Mouse (Mus musculus) R1 (cell line): ENCODE data around the gene Tspan1.
A peak's percentile ranks its signal among the peaks of the same experiment; 100 is the strongest.

Source experiments
- DNase-seq: peaks from one replicate; pipeline ENCODE4 v3.0.0-alpha.2; 2018; ENCODE audit warnings: low read depth, low spot score

Tspan1 gene

GRCm38 (mm10) chr4:116165708-116166407, 1.5 kb downstream of the Tspan1 start:
- no peak for DNase-seq

DNA sequence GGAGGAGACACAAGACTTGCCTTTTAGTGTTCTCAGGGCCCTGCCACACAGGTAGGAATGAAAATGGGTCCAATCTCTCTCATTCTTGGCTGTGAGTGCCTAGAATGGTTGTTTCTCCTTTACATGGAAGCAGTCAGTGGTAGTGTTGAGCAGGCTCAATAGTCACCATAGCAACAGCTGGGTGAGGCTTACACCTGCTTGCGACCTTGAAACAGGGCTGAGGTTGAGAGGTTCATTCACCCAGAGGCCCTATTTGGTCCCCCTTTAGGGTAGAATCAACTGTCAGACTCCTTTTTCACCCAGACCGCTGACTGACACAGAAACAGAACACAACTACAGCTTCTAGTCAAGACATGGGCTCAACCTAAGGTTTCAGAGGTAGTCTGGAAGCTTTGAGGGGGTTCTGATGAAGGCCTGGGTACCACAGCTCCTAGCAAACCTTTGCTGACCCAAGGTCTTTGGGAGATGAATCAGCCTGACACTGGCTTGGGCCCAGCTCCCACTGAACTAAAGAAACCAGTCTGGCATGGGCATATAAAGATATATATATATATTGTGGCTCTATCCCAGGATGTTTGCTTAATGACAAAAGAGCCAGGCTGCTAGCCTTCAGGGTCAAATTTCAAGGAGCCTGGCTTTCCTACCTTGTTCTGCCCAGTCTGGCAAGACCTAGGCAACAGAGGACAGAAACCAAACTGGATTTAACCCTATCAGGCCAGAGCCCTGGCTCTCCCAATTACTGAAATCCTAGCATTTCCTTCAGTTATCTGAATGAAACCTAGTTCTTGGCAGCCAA, 2.4 kb downstream of the Tspan1 start:
- peak; percentile 41 for DNase-seq

DNA sequence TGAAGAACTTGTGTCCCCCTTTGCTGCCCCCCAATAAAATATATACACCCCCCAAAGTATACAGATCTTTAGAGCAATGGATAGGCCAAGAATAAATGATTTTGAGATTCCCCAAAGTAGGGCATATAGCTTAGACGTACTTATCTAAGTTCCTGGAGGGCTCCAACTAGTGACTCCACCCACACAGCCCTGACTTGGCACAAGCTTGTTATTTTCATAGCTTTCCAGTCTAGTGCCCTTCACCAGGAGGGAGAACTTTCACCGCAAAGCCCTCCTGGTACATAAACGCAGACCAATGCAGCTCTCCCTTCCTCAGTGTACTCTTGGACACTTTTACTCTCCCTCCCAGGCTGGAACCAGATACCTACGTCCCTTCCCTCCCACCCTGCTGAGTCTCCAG, 5.3 kb downstream of the Tspan1 start:
- no peak for DNase-seq

DNA sequence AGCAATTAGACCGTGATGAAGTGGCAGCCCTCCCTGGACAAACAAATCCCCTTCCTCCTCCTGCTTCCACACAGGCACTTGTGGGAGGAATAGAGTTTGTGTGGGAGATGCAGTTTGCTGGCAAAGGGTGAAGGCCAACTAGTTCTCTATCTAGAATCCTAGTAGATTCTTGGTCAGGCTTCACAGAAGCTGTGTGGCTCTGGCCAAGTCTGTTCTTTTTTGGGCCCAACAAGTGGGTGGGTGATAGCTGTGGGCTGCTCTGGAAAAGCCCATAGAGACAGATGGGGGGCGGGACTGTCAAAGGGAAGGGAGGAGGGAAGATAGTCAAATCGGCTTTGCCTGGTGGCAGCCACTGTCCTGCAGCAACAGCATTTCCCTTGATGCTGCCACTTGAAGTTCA, 6.6 kb downstream of the Tspan1 start:
- DNase-seq, result no peak

DNA sequence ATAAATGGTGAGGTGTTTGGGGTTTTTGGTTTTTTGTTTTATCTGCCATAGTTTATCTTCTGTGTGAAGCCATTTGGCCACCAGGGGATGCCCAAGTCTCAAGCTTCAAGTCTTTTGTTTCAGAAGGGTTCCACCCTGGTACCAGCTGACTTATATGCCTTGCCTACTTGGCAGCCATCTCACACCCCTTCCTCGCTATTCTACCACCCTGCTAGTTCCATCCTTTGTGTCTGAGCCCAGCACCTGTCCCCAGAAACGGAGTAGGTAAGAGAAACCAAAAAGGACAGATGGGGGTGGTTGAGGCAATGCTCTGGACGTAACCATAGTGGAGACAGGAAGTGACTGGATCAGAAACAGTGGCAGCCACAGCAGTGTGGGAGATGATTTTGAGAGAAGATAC, 7.5 kb downstream of the Tspan1 start:
- peak; percentile 59 for DNase-seq

DNA sequence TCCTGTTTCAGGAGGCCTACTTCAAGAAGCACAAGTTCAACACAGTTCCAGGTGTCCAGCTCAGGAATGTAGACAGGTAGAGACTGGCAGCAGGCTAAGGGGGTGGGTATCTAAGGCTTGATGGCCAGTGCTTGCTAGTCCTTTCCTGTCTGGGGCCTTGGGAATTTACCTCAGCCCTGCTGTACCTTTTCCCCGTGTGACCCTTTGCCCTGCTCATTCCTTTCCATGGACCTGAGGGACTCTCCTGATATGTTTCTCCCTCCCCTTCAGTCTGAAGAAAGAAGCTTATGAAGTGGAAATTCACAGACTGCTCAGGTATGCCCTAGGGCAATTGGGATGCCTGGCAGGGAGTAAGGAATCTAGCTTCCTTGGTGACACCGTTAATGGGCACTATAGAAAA, 9.5 kb downstream of the Tspan1 start:
- no peak for DNase-seq

- DNase-seq, result no peak
Measured at GRCm38 (mm10) chr4:116152702-116153101, 14.7 kb downstream of the Tspan1 start.

DNA sequence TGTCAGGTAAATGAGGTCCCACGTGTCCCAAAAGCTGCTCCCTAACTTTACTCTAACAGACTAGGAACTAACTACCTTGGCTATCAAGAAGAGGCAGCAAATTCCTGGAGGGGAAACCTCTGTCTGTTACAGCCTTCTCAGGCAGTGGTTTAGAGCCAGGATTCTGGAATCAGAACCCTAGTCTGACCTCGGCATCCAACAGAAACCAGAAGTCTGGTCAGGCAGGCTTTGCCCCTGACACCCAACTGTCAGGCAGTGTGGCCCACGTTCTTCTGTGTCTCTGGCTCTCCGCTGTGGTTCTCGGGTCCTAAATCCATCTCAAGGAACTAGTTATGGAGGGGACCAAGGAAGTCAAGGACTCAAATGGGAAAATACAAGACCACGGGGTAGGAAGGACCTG, 16.2 kb downstream of the Tspan1 start, which contains the start of gene Lurap1:
TSS of gene Lurap1 (minus strand) at position 101 of the 400 bp plus-strand sequence.
- DNase-seq, result no peak

- DNase-seq, result no peak
Measured at GRCm38 (mm10) chr4:116150862-116151221, 16.6 kb downstream of the Tspan1 start.

GRCm38 (mm10) chr4:116150156-116150861, 17.1 kb downstream of the Tspan1 start:
- peak; percentile 63 for DNase-seq

GRCm38 (mm10) chr4:116149812-116150155, 17.6 kb downstream of the Tspan1 start:
- peak; percentile 44 for DNase-seq

- peak; percentile 60 for DNase-seq
Measured at GRCm38 (mm10) chr4:116143891-116144717, 23.3 kb downstream of the Tspan1 start.

DNA sequence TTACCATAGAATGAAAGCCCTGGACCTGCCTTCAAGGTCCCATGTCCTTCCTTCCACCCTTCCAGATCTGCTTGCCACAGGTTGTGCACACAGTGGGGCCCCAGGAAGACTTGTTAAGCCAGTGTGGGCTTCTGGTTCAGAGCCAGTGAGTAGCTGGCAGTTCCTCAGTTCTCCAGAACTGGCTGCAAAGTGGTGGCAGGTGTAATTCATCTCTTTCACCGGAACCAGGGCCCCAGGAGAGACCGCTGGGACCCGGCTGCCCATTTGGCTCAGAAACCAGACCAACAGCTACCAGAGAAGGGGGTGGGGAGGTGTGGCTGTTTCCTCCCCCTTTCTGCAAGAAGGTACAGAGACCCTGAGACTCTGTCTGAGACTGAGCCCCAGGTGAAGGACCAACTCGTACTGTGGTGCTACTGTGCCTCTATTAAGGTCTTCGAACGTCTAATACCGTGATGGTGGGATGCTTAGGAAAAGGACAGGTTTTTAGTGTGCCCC, 24.0 kb downstream of the Tspan1 start:
- peak; percentile 20 for DNase-seq

DNA sequence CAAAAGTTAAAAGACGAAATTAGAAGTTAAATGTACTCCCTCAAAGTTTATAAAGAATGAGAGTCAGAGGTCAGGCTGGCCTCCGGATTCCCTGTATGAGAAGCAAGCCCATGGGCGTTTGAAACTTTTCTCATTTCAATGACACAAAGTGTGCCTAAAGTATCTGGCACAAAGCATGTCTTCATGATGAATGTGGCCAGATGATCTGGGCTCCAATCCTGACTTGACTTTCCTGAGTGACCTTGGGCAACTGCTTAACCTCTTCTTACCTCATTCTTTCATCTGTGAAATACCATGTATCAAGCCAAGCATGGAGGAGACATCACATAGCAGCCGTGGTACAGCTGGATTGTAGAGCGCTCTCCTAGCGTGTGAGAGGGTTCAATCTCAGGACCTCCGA, 25.1 kb downstream of the Tspan1 start:
- peak; percentile 20 for DNase-seq

DNA sequence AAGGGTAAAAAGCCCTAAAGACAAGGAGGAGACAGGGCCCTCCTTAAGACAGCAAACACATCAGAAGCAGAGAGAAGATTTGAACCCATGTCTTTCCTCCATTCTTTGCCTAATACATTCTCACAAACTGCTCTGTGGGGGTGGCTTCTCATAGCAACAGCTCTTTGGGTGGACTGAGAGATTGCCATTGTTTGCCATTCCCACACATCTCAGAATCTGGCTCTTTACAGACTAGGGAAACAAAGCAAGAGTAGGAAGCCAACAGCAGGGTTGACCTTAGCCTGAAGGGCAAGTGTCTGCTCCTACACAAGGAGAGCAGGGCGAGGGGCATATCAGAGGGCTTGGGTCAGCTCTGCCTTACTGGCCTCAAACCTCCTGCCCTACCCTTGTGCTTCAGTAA, 25.7 kb downstream of the Tspan1 start:
- peak; percentile 82 for DNase-seq

DNA sequence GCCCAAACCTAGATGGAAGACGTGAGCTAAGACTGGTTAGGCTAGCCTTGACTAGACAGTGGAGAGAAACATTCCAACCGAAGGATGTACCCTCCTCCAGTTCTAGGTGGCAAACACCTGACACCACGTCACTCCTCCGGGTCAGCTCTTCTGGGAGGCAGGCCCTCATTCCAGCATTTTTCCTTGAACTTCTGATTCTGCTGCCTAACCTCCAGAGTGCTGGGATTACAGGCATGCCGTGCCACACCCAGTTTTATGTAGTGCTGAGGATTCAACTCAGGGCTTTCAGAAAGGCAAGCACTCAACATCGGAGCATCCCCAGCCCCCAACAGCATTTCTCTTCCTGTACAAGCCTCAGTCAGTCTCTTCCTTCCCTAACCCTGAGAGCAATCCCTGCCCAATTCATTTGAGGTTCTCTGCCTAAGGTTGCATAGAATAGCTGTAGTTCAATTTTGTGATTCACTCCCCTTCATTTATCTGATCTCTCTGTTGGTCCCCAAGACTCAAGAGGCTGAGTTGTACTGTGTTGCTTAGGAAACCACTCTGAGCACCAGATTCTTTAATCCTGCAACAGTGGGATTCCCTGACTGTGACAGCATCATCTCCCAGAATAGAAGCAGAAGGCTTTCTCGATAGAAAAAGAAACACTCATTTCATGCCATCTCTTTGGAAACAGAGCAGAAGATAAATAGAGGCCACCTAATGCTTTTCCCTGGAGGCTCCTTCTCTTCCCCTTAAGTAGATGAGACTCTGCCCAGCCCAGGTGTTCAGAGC, 26.4 kb downstream of the Tspan1 start:
- DNase-seq, result peak; percentile 80

GRCm38 (mm10) chr4:116137421-116137996, 29.9 kb downstream of the Tspan1 start:
- peak; percentile 72 for DNase-seq

- peak; percentile 57 for DNase-seq
Measured at GRCm38 (mm10) chr4:116134990-116135389, 32.4 kb downstream of the Tspan1 start.

DNA sequence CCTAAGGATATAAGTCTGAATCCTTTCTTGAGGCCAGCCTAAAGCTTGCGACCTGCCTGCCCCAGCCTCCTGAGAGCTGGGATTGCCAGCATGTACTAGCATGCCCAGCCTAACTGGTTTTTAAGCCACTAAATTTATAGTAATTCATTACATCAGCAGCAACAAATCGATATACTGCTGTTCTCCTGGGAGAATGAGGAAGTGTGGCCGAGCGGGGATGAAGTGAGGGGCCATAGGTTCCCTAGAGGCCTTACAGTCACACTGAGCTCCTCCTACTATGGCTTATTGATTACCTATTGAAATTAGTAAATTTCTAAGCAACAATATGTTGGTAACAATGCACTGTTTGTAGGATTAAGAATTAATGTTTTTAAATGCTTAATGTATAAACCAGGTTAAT, 34.3 kb downstream of the Tspan1 start:
- DNase-seq, result no peak

DNA sequence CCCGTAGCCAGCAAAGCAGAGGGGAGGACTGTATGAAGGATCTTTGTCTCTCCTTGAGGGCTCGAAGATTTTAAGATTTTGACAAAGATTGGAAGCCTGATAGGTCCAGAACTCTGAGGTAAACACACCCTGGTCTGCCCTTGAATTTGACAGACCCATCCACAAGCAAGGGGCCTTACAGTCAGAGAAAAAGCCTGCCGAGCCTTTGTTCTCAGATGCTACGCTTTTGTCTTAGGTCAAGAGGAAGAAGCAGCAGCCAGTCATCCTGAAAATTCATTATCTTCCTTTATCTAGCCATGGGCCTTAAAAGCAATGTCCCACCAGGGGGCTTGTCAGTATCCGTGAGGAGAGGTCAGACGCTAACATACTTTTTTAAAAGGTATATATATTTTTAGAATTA, 39.4 kb downstream of the Tspan1 start:
- peak; percentile 78 for DNase-seq
